Mouse (Mus musculus): ENCODE data around the gene Bcdin3d. TPM values are rescaled to one million over a fixed set of nuclear protein-coding genes. Genes with fewer than 3 reads are reported as not detected.
A peak's percentile ranks its signal among the peaks of the same experiment; 100 is the strongest.

The Bcdin3d gene
- polyA plus RNA-seq, 1 experiment from 2014 or later, result 26.9 TPM

- H3K36me3 ChIP-seq, result peaks cover 48% of the 10 kb centered on the region
Observed at GRCm38 (mm10) chr15:99433913-99434312, 40.6 kb downstream of the Bcdin3d start.

GRCm38 (mm10) chr15:99433081-99433718 is 41.3 kb downstream of the Bcdin3d start:
- H3K4me1 ChIP-seq (replicated peaks), result peaks cover 33% of the 10 kb centered on the region
- no peak overlapping the region for H3K4me2 ChIP-seq (replicated peaks)
- H3K36me3 ChIP-seq, result peaks cover 49% of the 10 kb centered on the region
- H3K4me3 ChIP-seq (replicated peaks), result no peak overlapping the region
- no peak overlapping the region for H3K9ac ChIP-seq (replicated peaks)
- no peak overlapping the region for H3K27ac ChIP-seq
- H3K27me3 ChIP-seq, result no peaks in the 10 kb centered on the region
- no peak for ATAC-seq
- no peaks in the 10 kb centered on the region for H3K9me3 ChIP-seq
- 94% methylated on average over 16 of the region's 16 CpGs for WGBS

More at GRCm38 (mm10) chr15:99433913-99434312, 40.6 kb downstream of the Bcdin3d start:
- H3K27ac ChIP-seq, result no peak overlapping the region
- no peak overlapping the region for H3K4me2 ChIP-seq (replicated peaks)
- H3K9ac ChIP-seq (replicated peaks), result no peak overlapping the region
- 91% methylated on average over 12 of the region's 12 CpGs for WGBS
- H3K9me3 ChIP-seq, result no peaks in the 10 kb centered on the region
- no peaks in the 10 kb centered on the region for H3K27me3 ChIP-seq
- no peak for ATAC-seq
- no peak overlapping the region for H3K4me3 ChIP-seq (replicated peaks)
- H3K4me1 ChIP-seq (replicated peaks), result peaks cover 35% of the 10 kb centered on the region

- WGBS, result 81% methylated on average over 8 of the region's 8 CpGs
- Histone ChIP-seq H3K36me3 (peaks cover 61% of the 10 kb centered on the region), H3K9ac (replicated peaks) (no peak overlapping the region), H3K9me3 (no peaks in the 10 kb centered on the region), H3K27ac (no peak overlapping the region), H3K4me3 (replicated peaks) (no peak overlapping the region), H3K27me3 (no peaks in the 10 kb centered on the region), H3K4me2 (replicated peaks) (no peak overlapping the region), H3K4me1 (replicated peaks) (peaks cover 29% of the 10 kb centered on the region)
- no peak for ATAC-seq
Observed at GRCm38 (mm10) chr15:99431967-99432366, 42.6 kb downstream of the Bcdin3d start.

GRCm38 (mm10) chr15:99431504-99431903 is 43.0 kb downstream of the Bcdin3d start:
- H3K4me1 ChIP-seq (replicated peaks), result peaks cover 24% of the 10 kb centered on the region
- ATAC-seq, result no peak
- no peak overlapping the region for H3K9ac ChIP-seq (replicated peaks)
- peaks cover 66% of the 10 kb centered on the region for H3K36me3 ChIP-seq
- H3K27ac ChIP-seq, result no peak overlapping the region
- WGBS, result 91% methylated on average over 7 of the region's 7 CpGs
- no peaks in the 10 kb centered on the region for H3K27me3 ChIP-seq
- H3K4me3 ChIP-seq (replicated peaks), result no peak overlapping the region
- no peak overlapping the region for H3K4me2 ChIP-seq (replicated peaks)
- no peaks in the 10 kb centered on the region for H3K9me3 ChIP-seq

- no peak for ATAC-seq
- 91% methylated on average over 10 of the region's 10 CpGs for WGBS
- peaks cover 20% of the 10 kb centered on the region for H3K4me1 ChIP-seq (replicated peaks)
- H3K4me3 ChIP-seq (replicated peaks), result no peak overlapping the region
- H3K9me3 ChIP-seq, result no peaks in the 10 kb centered on the region
- H3K27ac ChIP-seq, result no peak overlapping the region
- H3K9ac ChIP-seq (replicated peaks), result no peak overlapping the region
- H3K27me3 ChIP-seq, result no peaks in the 10 kb centered on the region
- H3K4me2 ChIP-seq (replicated peaks), result no peak overlapping the region
- H3K36me3 ChIP-seq, result peaks cover 70% of the 10 kb centered on the region
Observed at GRCm38 (mm10) chr15:99431063-99431462, 43.5 kb downstream of the Bcdin3d start.

- H3K27me3 ChIP-seq, result no peaks in the 10 kb centered on the region
- no peak for ATAC-seq
- no peak overlapping the region for H3K27ac ChIP-seq
- no peak overlapping the region for H3K4me3 ChIP-seq (replicated peaks)
- 91% methylated on average over 8 of the region's 8 CpGs for WGBS
- H3K9me3 ChIP-seq, result no peaks in the 10 kb centered on the region
- H3K9ac ChIP-seq (replicated peaks), result no peak overlapping the region
- no peak overlapping the region for H3K4me2 ChIP-seq (replicated peaks)
- peaks cover 14% of the 10 kb centered on the region for H3K4me1 ChIP-seq (replicated peaks)
- peaks cover 77% of the 10 kb centered on the region for H3K36me3 ChIP-seq
Observed at GRCm38 (mm10) chr15:99430394-99430793, 44.1 kb downstream of the Bcdin3d start.

GRCm38 (mm10) chr15:99423884-99424283 is 50.6 kb downstream of the Bcdin3d start:
- peaks cover 10% of the 10 kb centered on the region for H3K4me1 ChIP-seq (replicated peaks)
- WGBS, result 92% methylated on average over 9 of the region's 9 CpGs
- H3K9ac ChIP-seq (replicated peaks), result no peak overlapping the region
- no peak overlapping the region for H3K4me3 ChIP-seq (replicated peaks)
- no peak for ATAC-seq
- H3K4me2 ChIP-seq (replicated peaks), result no peak overlapping the region
- H3K27me3 ChIP-seq, result no peaks in the 10 kb centered on the region
- peaks cover 70% of the 10 kb centered on the region for H3K36me3 ChIP-seq
- no peak overlapping the region for H3K27ac ChIP-seq
- no peaks in the 10 kb centered on the region for H3K9me3 ChIP-seq

- Histone ChIP-seq H3K4me1 (replicated peaks) (peaks cover 10% of the 10 kb centered on the region), H3K9me3 (no peaks in the 10 kb centered on the region), H3K9ac (replicated peaks) (no peak overlapping the region), H3K36me3 (peaks cover 64% of the 10 kb centered on the region), H3K4me3 (replicated peaks) (no peak overlapping the region), H3K27me3 (no peaks in the 10 kb centered on the region), H3K4me2 (replicated peaks) (no peak overlapping the region), H3K27ac (no peak overlapping the region)
- WGBS, result 95% methylated on average over 10 of the region's 10 CpGs
- no peak for ATAC-seq
Observed at GRCm38 (mm10) chr15:99423131-99423530, 51.4 kb downstream of the Bcdin3d start.

- Histone ChIP-seq H3K9me3 (no peaks in the 10 kb centered on the region), H3K4me3 (replicated peaks) (no peak overlapping the region), H3K4me2 (replicated peaks) (no peak overlapping the region), H3K4me1 (replicated peaks) (peaks cover 10% of the 10 kb centered on the region), H3K9ac (replicated peaks) (no peak overlapping the region), H3K27me3 (no peaks in the 10 kb centered on the region), H3K36me3 (peaks cover 58% of the 10 kb centered on the region), H3K27ac (no peak overlapping the region)
- WGBS, result 87% methylated on average over 23 of the region's 23 CpGs
- ATAC-seq, result no peak
Observed at GRCm38 (mm10) chr15:99422551-99422950, 52.0 kb downstream of the Bcdin3d start.

- Histone ChIP-seq H3K9me3 (no peaks in the 10 kb centered on the region), H3K27me3 (no peaks in the 10 kb centered on the region), H3K4me2 (replicated peaks) (no peak overlapping the region), H3K36me3 (peaks cover 49% of the 10 kb centered on the region), H3K9ac (replicated peaks) (no peak overlapping the region), H3K4me3 (replicated peaks) (no peak overlapping the region), H3K4me1 (replicated peaks) (peaks cover 10% of the 10 kb centered on the region), H3K27ac (peak overlapping the region; percentile 25; the same call in 1 of the 2 replicates)
- WGBS, result 85% methylated on average over 8 of the region's 8 CpGs
- no peak for ATAC-seq
Observed at GRCm38 (mm10) chr15:99421676-99422075, 52.9 kb downstream of the Bcdin3d start.

GRCm38 (mm10) chr15:99421152-99421551 is 53.4 kb downstream of the Bcdin3d start:
- H3K4me2 ChIP-seq (replicated peaks), result no peak overlapping the region

GRCm38 (mm10) chr15:99420521-99421014 is 54.0 kb downstream of the Bcdin3d start:
- WGBS, result 3% methylated on average over 12 of the region's 12 CpGs
- Histone ChIP-seq H3K4me3 (replicated peaks) (no peak overlapping the region), H3K4me2 (replicated peaks) (peak overlapping the region; percentile 30), H3K27me3 (no peaks in the 10 kb centered on the region), H3K9ac (replicated peaks) (no peak overlapping the region), H3K27ac (peak overlapping the region; percentile 76), H3K36me3 (peaks cover 38% of the 10 kb centered on the region), H3K9me3 (no peaks in the 10 kb centered on the region), H3K4me1 (replicated peaks) (peaks cover 10% of the 10 kb centered on the region)
- peak; percentile 71 for ATAC-seq

More at GRCm38 (mm10) chr15:99421152-99421551, 53.4 kb downstream of the Bcdin3d start:
- peaks cover 10% of the 10 kb centered on the region for H3K4me1 ChIP-seq (replicated peaks)
- peak overlapping the region; percentile 76; the same call in 1 of the 2 replicates for H3K27ac ChIP-seq
- H3K27me3 ChIP-seq, result no peaks in the 10 kb centered on the region
- no peak overlapping the region for H3K9ac ChIP-seq (replicated peaks)
- 88% methylated on average over 9 of the region's 9 CpGs for WGBS
- H3K4me3 ChIP-seq (replicated peaks), result no peak overlapping the region
- peaks cover 44% of the 10 kb centered on the region for H3K36me3 ChIP-seq
- no peaks in the 10 kb centered on the region for H3K9me3 ChIP-seq
- no peak for ATAC-seq
